Mouse (Mus musculus) intestine, embryonic 14.5 days (tissue): Measurements from ENCODE around the gene Psen2. TPM values are rescaled to one million over a fixed set of nuclear protein-coding genes. Genes with fewer than 3 reads are reported as not detected.
A peak's percentile ranks its signal among the peaks of the same experiment; 100 is the strongest.

Experiments used
- ATAC-seq: fragments of 200-750 bp; cut with Nextera tagmentation; replicated peaks from 2 replicates; pipeline ENCODE4 v1.8.0; 2017; ENCODE audit warnings: low read depth, moderate number of reproducible peaks, moderate TSS enrichment, moderate library complexity; ENCODE audit not compliant: low FRiP score, low TSS enrichment
- DNase-seq: peaks from one replicate; pipeline ENCODE4 v3.0.0-alpha.2; 2018; ENCODE audit warnings: low spot score
- H3K27ac ChIP-seq: fragments of 300-500 bp; sonication (generic); 2 replicates; pipeline ENCODE4 v1.5.1; 2014; ENCODE audit warnings: low read depth, mild to moderate bottlenecking, control low read depth
- H3K27me3 ChIP-seq: fragments of 300-500 bp; sonication (generic); replicated peaks from 2 replicates; pipeline ENCODE4 v1.6.1; 2014; ENCODE audit warnings: low read length, control low read depth; ENCODE audit not compliant: control insufficient read depth, insufficient read depth
- H3K36me3 ChIP-seq: fragments of 300-500 bp; sonication (generic); 2 replicates; pipeline ENCODE4 v1.6.1; 2014; ENCODE audit warnings: low read length, control low read depth; ENCODE audit not compliant: control insufficient read depth, insufficient read depth
- H3K4me1 ChIP-seq: fragments of 300-500 bp; sonication (generic); replicated peaks from 2 replicates; pipeline ENCODE4 v1.6.1; 2014; ENCODE audit warnings: low read length, control low read depth, mixed read lengths; ENCODE audit not compliant: control insufficient read depth, insufficient read depth
- H3K4me2 ChIP-seq: fragments of 300-500 bp; sonication (generic); 2 replicates; pipeline ENCODE4 v1.6.1; 2014; ENCODE audit warnings: low read length
- H3K4me3 ChIP-seq: fragments of 300-500 bp; sonication (generic); 2 replicates; pipeline ENCODE4 v1.5.1; 2014; ENCODE audit warnings: low read depth, low read length, control low read depth, mixed read lengths
- H3K9ac ChIP-seq: fragments of 300-500 bp; sonication (generic); 2 replicates; pipeline ENCODE4 v1.6.1; 2014; ENCODE audit warnings: mild to moderate bottlenecking, low read length
- H3K9me3 ChIP-seq: fragments of 300-500 bp; sonication (generic); 2 replicates; pipeline ENCODE4 v1.6.1; 2016; ENCODE audit warnings: low read length, control low read depth; ENCODE audit not compliant: control insufficient read depth
- WGBS: fragments of 180-500 bp; shearing (Covaris S2); extraction: QIAGEN DNeasy Blood & Tissue Kit; methylation state at CpG from one replicate; pipeline ENCODE4 v1.1.7; 2014; 5-methylcytosine and 5-hydroxymethylcytosine counted together
- polyA plus RNA-seq: library from polyadenylated mRNA; unstranded; fragments of >200 nt; fragmentation: Nextera tagmentation; extraction: Ambion mirVana; gene quantifications from 2 replicates; pipeline ENCODE4 v1.2.1, GENCODE M21; 2014

Gene Psen2
- polyA plus RNA-seq, 1 experiment from 2014 or later = 15.6 TPM

- Histone ChIP-seq H3K4me3 (peak overlapping the region; percentile 55), H3K4me2 (peak overlapping the region; percentile 75), H3K9me3 (no peaks in the 10 kb centered on the region), H3K27ac (peak overlapping the region; percentile 51), H3K4me1 (peaks cover 11% of the 10 kb centered on the region; the same call in 1 of the 2 replicates), H3K27me3 (no peaks in the 10 kb centered on the region), H3K36me3 (no peaks in the 10 kb centered on the region), H3K9ac (peak overlapping the region; percentile 54)
- DNase-seq = no peak
- WGBS = 62% methylated on average over 4 of the region's 4 CpGs
- ATAC-seq = no peak
These were observed 6.4 kb downstream of the Psen2 start for GRCm38 (mm10) chr1:180256866-180257265.

- H3K4me1 ChIP-seq = peaks cover 11% of the 10 kb centered on the region; the same call in 1 of the 2 replicates
- peak overlapping the region; percentile 51 for H3K27ac ChIP-seq
- peak; percentile 91 for ATAC-seq
- under 1% methylated on average over 38 of the region's 39 CpGs for WGBS
- no peaks in the 10 kb centered on the region for H3K27me3 ChIP-seq
- peak overlapping the region; percentile 75 for H3K4me2 ChIP-seq
- H3K36me3 ChIP-seq = no peaks in the 10 kb centered on the region
- DNase-seq = peak; percentile 99
- H3K9me3 ChIP-seq = no peaks in the 10 kb centered on the region
- peak overlapping the region; percentile 55 for H3K4me3 ChIP-seq
- peak overlapping the region; percentile 54 for H3K9ac ChIP-seq
These were observed 7.0 kb downstream of the Psen2 start for GRCm38 (mm10) chr1:180256138-180256674.

GRCm38 (mm10) chr1:180255294-180256117 is 7.7 kb downstream of the Psen2 start:
- no peak for DNase-seq
- ATAC-seq = peak; percentile 66
- 4% methylated on average over 33 of the region's 33 CpGs for WGBS
- Histone ChIP-seq H3K4me2 (peak overlapping the region; percentile 75), H3K4me3 (peak overlapping the region; percentile 55), H3K36me3 (no peaks in the 10 kb centered on the region), H3K9ac (peak overlapping the region; percentile 54), H3K27me3 (no peaks in the 10 kb centered on the region), H3K4me1 (peaks cover 11% of the 10 kb centered on the region; the same call in 1 of the 2 replicates), H3K9me3 (no peaks in the 10 kb centered on the region), H3K27ac (peak overlapping the region; percentile 34; the same call in 1 of the 2 replicates)

GRCm38 (mm10) chr1:180254316-180254715 is 8.9 kb downstream of the Psen2 start:
- WGBS = 89% methylated on average over 5 of the region's 5 CpGs
- DNase-seq (no peak), ATAC-seq (no peak)
- Histone ChIP-seq H3K4me1 (peaks cover 11% of the 10 kb centered on the region; the same call in 1 of the 2 replicates), H3K27me3 (no peaks in the 10 kb centered on the region), H3K4me2 (no peak overlapping the region), H3K9ac (no peak overlapping the region), H3K36me3 (no peaks in the 10 kb centered on the region), H3K27ac (no peak overlapping the region), H3K9me3 (no peaks in the 10 kb centered on the region), H3K4me3 (no peak overlapping the region)

GRCm38 (mm10) chr1:180252656-180253190 is 10.5 kb downstream of the Psen2 start:
- Histone ChIP-seq H3K4me2 (no peak overlapping the region), H3K4me1 (peaks cover 11% of the 10 kb centered on the region; the same call in 1 of the 2 replicates)
- DNase-seq = no peak

GRCm38 (mm10) chr1:180251176-180252048 is 11.8 kb downstream of the Psen2 start:
- Histone ChIP-seq H3K27ac (no peak overlapping the region), H3K9ac (no peak overlapping the region), H3K36me3 (no peaks in the 10 kb centered on the region), H3K4me3 (no peak overlapping the region), H3K27me3 (no peaks in the 10 kb centered on the region), H3K4me1 (peaks cover 7% of the 10 kb centered on the region; the same call in 1 of the 2 replicates), H3K9me3 (no peaks in the 10 kb centered on the region), H3K4me2 (no peak overlapping the region)
- ATAC-seq (no peak), DNase-seq (no peak)
- 62% methylated on average over 10 of the region's 10 CpGs for WGBS

More at GRCm38 (mm10) chr1:180252656-180253190, 10.5 kb downstream of the Psen2 start:
- no peak for ATAC-seq
- no peak overlapping the region for H3K4me3 ChIP-seq
- WGBS = 84% methylated on average over 11 of the region's 11 CpGs
- H3K9me3 ChIP-seq = no peaks in the 10 kb centered on the region
- no peaks in the 10 kb centered on the region for H3K36me3 ChIP-seq
- no peaks in the 10 kb centered on the region for H3K27me3 ChIP-seq
- H3K9ac ChIP-seq = no peak overlapping the region
- no peak overlapping the region for H3K27ac ChIP-seq

- Histone ChIP-seq H3K9ac (no peak overlapping the region), H3K4me2 (no peak overlapping the region)
These were observed 12.8 kb downstream of the Psen2 start for GRCm38 (mm10) chr1:180250441-180250830.

More at GRCm38 (mm10) chr1:180250441-180250830, 12.8 kb downstream of the Psen2 start:
- H3K9me3 ChIP-seq = no peaks in the 10 kb centered on the region
- 58% methylated on average over 8 of the region's 8 CpGs for WGBS
- no peak overlapping the region for H3K4me3 ChIP-seq
- H3K36me3 ChIP-seq = no peaks in the 10 kb centered on the region
- DNase-seq (no peak), ATAC-seq (no peak)
- peaks cover 6% of the 10 kb centered on the region; the same call in 1 of the 2 replicates for H3K4me1 ChIP-seq
- H3K27ac ChIP-seq = no peak overlapping the region
- H3K27me3 ChIP-seq = no peaks in the 10 kb centered on the region
